Mouse (Mus musculus): Measurements from ENCODE around the gene 1110004F10Rik.
A peak's percentile ranks its signal among the peaks of the same experiment; 100 is the strongest.

1110004F10Rik gene

GRCm38 (mm10) chr7:116093466-116093850, 54.3 kb downstream of the 1110004F10Rik start:
- DNase-seq (ENCODE audit: low spot score in 2 of 2): no peak

GRCm38 (mm10) chr7:116099952-116100528, 60.8 kb downstream of the 1110004F10Rik start:
- peak; percentile 14 to 15 for DNase-seq (ENCODE audit: low spot score in 2 of 2)

- DNase-seq (ENCODE audit: low spot score in 2 of 2): no peak
These were observed 63.9 kb downstream of the 1110004F10Rik start for GRCm38 (mm10) chr7:116103091-116103490.

- no peak for DNase-seq (ENCODE audit: low spot score in 2 of 2)
These were observed 71.5 kb downstream of the 1110004F10Rik start for GRCm38 (mm10) chr7:116110661-116111060.

GRCm38 (mm10) chr7:116111546-116111945, 72.3 kb downstream of the 1110004F10Rik start:
- no peak for DNase-seq (ENCODE audit: low spot score in 2 of 2)

- no peak for DNase-seq (ENCODE audit: low spot score in 2 of 2)
These were observed 76.2 kb downstream of the 1110004F10Rik start for GRCm38 (mm10) chr7:116115216-116115930.

GRCm38 (mm10) chr7:116115991-116116390, 76.8 kb downstream of the 1110004F10Rik start:
- DNase-seq (ENCODE audit: low spot score in 2 of 2): no peak

- DNase-seq (ENCODE audit: low spot score in 2 of 2): no peak
These were observed 80.2 kb downstream of the 1110004F10Rik start for GRCm38 (mm10) chr7:116119306-116119857.

- no peak for DNase-seq (ENCODE audit: low spot score in 2 of 2)
These were observed 81.5 kb downstream of the 1110004F10Rik start for GRCm38 (mm10) chr7:116120737-116121136.

- no peak for DNase-seq (ENCODE audit: low spot score in 2 of 2)
These were observed 82.0 kb downstream of the 1110004F10Rik start for GRCm38 (mm10) chr7:116121202-116121601.

- DNase-seq (ENCODE audit: low spot score in 2 of 2): no peak
These were observed 83.9 kb downstream of the 1110004F10Rik start for GRCm38 (mm10) chr7:116122981-116123596.

- no peak for DNase-seq (ENCODE audit: low spot score in 2 of 2)
These were observed 84.4 kb downstream of the 1110004F10Rik start for GRCm38 (mm10) chr7:116123597-116123985.

GRCm38 (mm10) chr7:116124057-116124456, 84.9 kb downstream of the 1110004F10Rik start:
- DNase-seq (ENCODE audit: low spot score in 2 of 2): no peak

GRCm38 (mm10) chr7:116125671-116126070, 86.5 kb downstream of the 1110004F10Rik start:
- no peak for DNase-seq (ENCODE audit: low spot score in 2 of 2)

- no peak for DNase-seq (ENCODE audit: low spot score in 2 of 2)
These were observed 87.9 kb downstream of the 1110004F10Rik start for GRCm38 (mm10) chr7:116127052-116127451.

- no peak for DNase-seq (ENCODE audit: low spot score in 2 of 2)
These were observed 89.1 kb downstream of the 1110004F10Rik start for GRCm38 (mm10) chr7:116128286-116128685.

GRCm38 (mm10) chr7:116129374-116129773, 90.2 kb downstream of the 1110004F10Rik start:
- DNase-seq (ENCODE audit: low spot score in 2 of 2): no peak

- no peak for DNase-seq (ENCODE audit: low spot score in 2 of 2)
These were observed 92.2 kb downstream of the 1110004F10Rik start for GRCm38 (mm10) chr7:116131390-116131789.

- peak; percentile 59 to 68 for DNase-seq (ENCODE audit: low spot score in 2 of 2)
These were observed 92.9 kb downstream of the 1110004F10Rik start for GRCm38 (mm10) chr7:116132078-116132477.

GRCm38 (mm10) chr7:116134413-116135292, 95.5 kb downstream of the 1110004F10Rik start:
- no peak for DNase-seq (ENCODE audit: low spot score in 2 of 2)

GRCm38 (mm10) chr7:116137149-116137548, 98.0 kb downstream of the 1110004F10Rik start:
- DNase-seq (ENCODE audit: low spot score in 2 of 2): no peak

- DNase-seq (ENCODE audit: low spot score in 2 of 2): no peak
These were observed 98.5 kb downstream of the 1110004F10Rik start for GRCm38 (mm10) chr7:116137671-116138070.
